Mouse (Mus musculus) myocyte (in vitro differentiated cells): Measurements from ENCODE around the gene Asphd1.

Experiments used
- E2F4 ChIP-seq: IDR thresholded peaks from one replicate; pipeline ENCODE4 v1.6.1; 2011; ENCODE audit warnings: mild to moderate bottlenecking, control low read depth, moderate library complexity; ENCODE audit not compliant: insufficient read depth
- MAX ChIP-seq: IDR thresholded peaks from one replicate; pipeline ENCODE4 v1.6.1; 2011; ENCODE audit warnings: low read depth, mild to moderate bottlenecking, control low read depth
- MYOD1 ChIP-seq, 3 experiments: IDR thresholded peaks; one replicate each; pipeline ENCODE4 v1.6.1; 2011; ENCODE audit warnings: control low read depth in 2 of 3, low read depth in 2 of 3, mild to moderate bottlenecking in 2 of 3, moderate library complexity in 1 of 3; ENCODE audit not compliant: insufficient read length in 2 of 3, control insufficient read depth in 1 of 3
- MYOG ChIP-seq, 3 experiments: IDR thresholded peaks; one replicate each; pipeline ENCODE4 v1.6.1; 2011; ENCODE audit warnings: control low read depth in 2 of 3, low read depth in 2 of 3, mild to moderate bottlenecking in 2 of 3; ENCODE audit not compliant: insufficient read length in 2 of 3, control insufficient read depth in 1 of 3, insufficient read depth in 1 of 3
- POLR2A ChIP-seq: IDR thresholded peaks from one replicate; pipeline ENCODE4 v1.6.1; 2011; ENCODE audit warnings: low read depth, mild to moderate bottlenecking, control low read depth, moderate library complexity; ENCODE audit not compliant: insufficient read length
- POLR2AphosphoS2 ChIP-seq: IDR thresholded peaks from one replicate; pipeline ENCODE4 v1.6.1; 2011; ENCODE audit warnings: low read depth, control low read depth; ENCODE audit not compliant: insufficient read length
- REST ChIP-seq: IDR thresholded peaks from one replicate; pipeline ENCODE4 v1.6.1; 2011; ENCODE audit warnings: mild to moderate bottlenecking, control low read depth, moderate library complexity; ENCODE audit not compliant: insufficient read depth, insufficient read length
- TCF12 ChIP-seq: IDR thresholded peaks from one replicate; pipeline ENCODE4 v1.6.1; 2011; ENCODE audit warnings: mild to moderate bottlenecking, control low read depth; ENCODE audit not compliant: poor library complexity, insufficient read depth, severe bottlenecking
- USF1 ChIP-seq: IDR thresholded peaks from one replicate; pipeline ENCODE4 v1.6.1; 2011; ENCODE audit warnings: low read depth, mild to moderate bottlenecking, control low read depth, moderate library complexity

GRCm38 (mm10) chr7:126986319-126986718 lies 36.9 kb upstream of the Asphd1 start:
- TF ChIP-seq MAX (no peak), POLR2A (no peak), E2F4 (no peak), TCF12 (no peak), USF1 (no peak), MYOD1 (IDR thresholded peaks at IDR 0.05; ENCODE audit: control insufficient read depth in 1 of 3, insufficient read length in 2 of 3, low read depth in 2 of 3) (peak in 1 of 3 experiments; percentile 72), MYOG (IDR thresholded peaks at IDR 0.05; ENCODE audit: control insufficient read depth in 1 of 3, insufficient read depth in 1 of 3, insufficient read length in 2 of 3, low read depth in 2 of 3) (peak in 2 of 3 experiments; percentile 26 to 65), POLR2AphosphoS2 (peak; percentile 56), REST (no peak)
